Mouse (Mus musculus): ENCODE results near the gene Lrig2. TPM values are rescaled to one million over a fixed set of nuclear protein-coding genes. Genes with fewer than 3 reads are reported as not detected.

The Lrig2 gene
- polyA plus RNA-seq, 1 experiment from 2014 or later, result 6.4 TPM

- no peak for ATAC-seq
- Histone ChIP-seq H3K9ac (ENCODE audit: low read depth, low read length) (no peak overlapping the region), H3K4me3 (ENCODE audit: low read depth, low read length) (no peak overlapping the region), H3K4me1 (replicated peaks; ENCODE audit: control insufficient read depth, insufficient read depth, low read length) (no peaks in the 10 kb centered on the region), H3K9me3 (ENCODE audit: control insufficient read depth) (no peaks in the 10 kb centered on the region), H3K27me3 (replicated peaks; ENCODE audit: control insufficient read depth, insufficient read depth, low read length) (no peaks in the 10 kb centered on the region), H3K4me2 (replicated peaks; ENCODE audit: low read depth) (no peak overlapping the region), H3K27ac (ENCODE audit: low read depth, low read length) (no peak overlapping the region), H3K36me3 (ENCODE audit: control insufficient read depth, insufficient read depth) (no peaks in the 10 kb centered on the region)
- no peak for TF ChIP-seq CTCF (IDR thresholded peaks at IDR 0.05; ENCODE audit: low read depth)
- 49% methylated on average over 2 of the region's 2 CpGs for whole genome bisulfite sequencing
Observed at GRCm38 (mm10) chr3:104367912-104368311, 143.8 kb downstream of the Lrig2 start.

- no peaks in the 10 kb centered on the region for H3K36me3 ChIP-seq (ENCODE audit: control insufficient read depth, insufficient read depth)
- no peak overlapping the region for H3K4me2 ChIP-seq (replicated peaks; ENCODE audit: low read depth)
- TF ChIP-seq CTCF (IDR thresholded peaks at IDR 0.05; ENCODE audit: low read depth), result no peak
- H3K4me1 ChIP-seq (replicated peaks; ENCODE audit: control insufficient read depth, insufficient read depth, low read length), result peaks cover 3% of the 10 kb centered on the region; the same call in 1 of the 2 replicates
- H3K4me3 ChIP-seq (ENCODE audit: low read depth, low read length), result no peak overlapping the region
- 70% methylated on average over 8 of the region's 8 CpGs for WGBS
- no peak overlapping the region for H3K27ac ChIP-seq (ENCODE audit: low read depth, low read length)
- H3K27me3 ChIP-seq (replicated peaks; ENCODE audit: control insufficient read depth, insufficient read depth, low read length), result no peaks in the 10 kb centered on the region
- H3K9me3 ChIP-seq (ENCODE audit: control insufficient read depth), result no peaks in the 10 kb centered on the region
- ATAC-seq, result no peak
- no peak overlapping the region for H3K9ac ChIP-seq (ENCODE audit: low read depth, low read length)
Observed at GRCm38 (mm10) chr3:104361814-104362213, 149.9 kb downstream of the Lrig2 start.

GRCm38 (mm10) chr3:104360325-104360724 lies 151.4 kb downstream of the Lrig2 start:
- Histone ChIP-seq H3K27me3 (replicated peaks; ENCODE audit: control insufficient read depth, insufficient read depth, low read length) (no peaks in the 10 kb centered on the region), H3K27ac (ENCODE audit: low read depth, low read length) (0 out of 2 replicates have a peak overlapping the region, but pooled peaks have one; percentile 28), H3K4me3 (ENCODE audit: low read depth, low read length) (no peak overlapping the region), H3K4me2 (replicated peaks; ENCODE audit: low read depth) (no peak overlapping the region), H3K9me3 (ENCODE audit: control insufficient read depth) (no peaks in the 10 kb centered on the region), H3K36me3 (ENCODE audit: control insufficient read depth, insufficient read depth) (no peaks in the 10 kb centered on the region), H3K9ac (ENCODE audit: low read depth, low read length) (no peak overlapping the region), H3K4me1 (replicated peaks; ENCODE audit: control insufficient read depth, insufficient read depth, low read length) (peaks cover 3% of the 10 kb centered on the region; the same call in 1 of the 2 replicates)
- 37% methylated on average over 5 of the region's 5 CpGs for WGBS
- peak; percentile 9; the same call in 1 of the 2 replicates for ATAC-seq
- TF ChIP-seq CTCF (IDR thresholded peaks at IDR 0.05; ENCODE audit: low read depth), result no peak

GRCm38 (mm10) chr3:104359225-104360135 lies 152.2 kb downstream of the Lrig2 start:
- Histone ChIP-seq H3K9ac (ENCODE audit: low read depth, low read length) (no peak overlapping the region), H3K4me2 (replicated peaks; ENCODE audit: low read depth) (no peak overlapping the region), H3K27me3 (replicated peaks; ENCODE audit: control insufficient read depth, insufficient read depth, low read length) (no peaks in the 10 kb centered on the region), H3K9me3 (ENCODE audit: control insufficient read depth) (no peaks in the 10 kb centered on the region), H3K4me3 (ENCODE audit: low read depth, low read length) (no peak overlapping the region), H3K36me3 (ENCODE audit: control insufficient read depth, insufficient read depth) (no peaks in the 10 kb centered on the region), H3K27ac (ENCODE audit: low read depth, low read length) (peak overlapping the region; percentile 43), H3K4me1 (replicated peaks; ENCODE audit: control insufficient read depth, insufficient read depth, low read length) (peaks cover 3% of the 10 kb centered on the region; the same call in 1 of the 2 replicates)
- WGBS, result 26% methylated on average over 8 of the region's 8 CpGs
- peak; percentile 58 for TF ChIP-seq CTCF (IDR thresholded peaks at IDR 0.05; ENCODE audit: low read depth)
- peak; percentile 93 for ATAC-seq

GRCm38 (mm10) chr3:104358747-104359146 lies 153.0 kb downstream of the Lrig2 start:
- no peak overlapping the region for H3K9ac ChIP-seq (ENCODE audit: low read depth, low read length)
- ATAC-seq, result peak; percentile 54

GRCm38 (mm10) chr3:104356106-104356505 lies 155.6 kb downstream of the Lrig2 start:
- no peak overlapping the region for H3K27ac ChIP-seq (ENCODE audit: low read depth, low read length)
- no peak overlapping the region for H3K9ac ChIP-seq (ENCODE audit: low read depth, low read length)
- H3K9me3 ChIP-seq (ENCODE audit: control insufficient read depth), result no peaks in the 10 kb centered on the region
- no peak for ATAC-seq
- no peaks in the 10 kb centered on the region for H3K27me3 ChIP-seq (replicated peaks; ENCODE audit: control insufficient read depth, insufficient read depth, low read length)
- peaks cover 7% of the 10 kb centered on the region; the same call in 1 of the 2 replicates for H3K4me1 ChIP-seq (replicated peaks; ENCODE audit: control insufficient read depth, insufficient read depth, low read length)
- TF ChIP-seq CTCF (IDR thresholded peaks at IDR 0.05; ENCODE audit: low read depth), result no peak
- WGBS, result 94% methylated on average over 5 of the region's 5 CpGs
- no peak overlapping the region for H3K4me2 ChIP-seq (replicated peaks; ENCODE audit: low read depth)
- no peak overlapping the region for H3K4me3 ChIP-seq (ENCODE audit: low read depth, low read length)
- no peaks in the 10 kb centered on the region for H3K36me3 ChIP-seq (ENCODE audit: control insufficient read depth, insufficient read depth)

More at GRCm38 (mm10) chr3:104358747-104359146, 153.0 kb downstream of the Lrig2 start:
- H3K9me3 ChIP-seq (ENCODE audit: control insufficient read depth), result no peaks in the 10 kb centered on the region
- no peaks in the 10 kb centered on the region for H3K36me3 ChIP-seq (ENCODE audit: control insufficient read depth, insufficient read depth)
- no peak overlapping the region for H3K4me3 ChIP-seq (ENCODE audit: low read depth, low read length)
- no peak overlapping the region for H3K4me2 ChIP-seq (replicated peaks; ENCODE audit: low read depth)
- peak overlapping the region; percentile 43; the same call in 1 of the 2 replicates for H3K27ac ChIP-seq (ENCODE audit: low read depth, low read length)
- 43% methylated on average over 5 of the region's 5 CpGs for WGBS
- no peak for TF ChIP-seq CTCF (IDR thresholded peaks at IDR 0.05; ENCODE audit: low read depth)
- H3K4me1 ChIP-seq (replicated peaks; ENCODE audit: control insufficient read depth, insufficient read depth, low read length), result peaks cover 3% of the 10 kb centered on the region; the same call in 1 of the 2 replicates
- H3K27me3 ChIP-seq (replicated peaks; ENCODE audit: control insufficient read depth, insufficient read depth, low read length), result no peaks in the 10 kb centered on the region
